Mouse (Mus musculus) heart, embryonic 16.5 days (tissue): ENCODE measurements at regions not wholly inside any gene's neighbourhood (a gene's known extent, or its start where the extent isn't known, plus 50 kb on each side); places are given as distances from the start of the nearest gene placed in this dataset.

Experiments
- ATAC-seq: fragments of 200-750 bp; cut with Nextera tagmentation; replicated peaks from 2 replicates; pipeline ENCODE4 v1.8.0; 2017; ENCODE audit warnings: moderate number of reproducible peaks; ENCODE audit not compliant: insufficient read depth, low FRiP score; ENCODE audit errors: extremely low read depth
- H3K27ac ChIP-seq: fragments of 300-500 bp; sonication (generic); 2 replicates; pipeline ENCODE4 v1.5.1; 2014; ENCODE audit warnings: mild to moderate bottlenecking, low read length, control low read depth, moderate library complexity
- H3K27me3 ChIP-seq: fragments of 300-500 bp; sonication (generic); 2 replicates; pipeline ENCODE4 v1.6.1; 2014; ENCODE audit warnings: low read length, mixed read lengths; ENCODE audit not compliant: control insufficient read depth, insufficient read depth
- H3K36me3 ChIP-seq: fragments of 300-500 bp; sonication (generic); 2 replicates; pipeline ENCODE4 v1.6.1; 2014; ENCODE audit not compliant: control insufficient read depth, insufficient read depth
- H3K4me1 ChIP-seq: fragments of 300-500 bp; sonication (generic); 2 replicates; pipeline ENCODE4 v1.6.1; 2014; ENCODE audit warnings: low read length, mixed read lengths; ENCODE audit not compliant: control insufficient read depth, insufficient read depth
- H3K4me2 ChIP-seq: fragments of 300-500 bp; sonication (generic); 2 replicates; pipeline ENCODE4 v1.6.1; 2014; ENCODE audit warnings: low read depth, mild to moderate bottlenecking, control low read depth, low read length
- H3K4me3 ChIP-seq: fragments of 300-500 bp; sonication (generic); 2 replicates; pipeline ENCODE4 v1.5.1; 2014; ENCODE audit warnings: mild to moderate bottlenecking, control low read depth, low read length
- H3K9ac ChIP-seq: fragments of 300-500 bp; sonication (generic); 2 replicates; pipeline ENCODE4 v1.6.1; 2014; ENCODE audit warnings: low read length, control low read depth
- H3K9me3 ChIP-seq: fragments of 300-500 bp; sonication (generic); replicated peaks from 2 replicates; pipeline ENCODE4 v1.6.1; 2016; ENCODE audit warnings: low read length; ENCODE audit not compliant: control insufficient read depth
- WGBS: fragments of 180-500 bp; shearing (Covaris S2); extraction: QIAGEN DNeasy Blood & Tissue Kit; methylation state at CpG from one replicate; pipeline ENCODE4 v1.1.7; 2014; 5-methylcytosine and 5-hydroxymethylcytosine counted together

GRCm38 (mm10) chr12:12178391-12178790, 83.5 kb upstream of the Fam49a start:
- Histone ChIP-seq H3K27me3 (no peaks in the 10 kb centered on the region), H3K4me3 (no peak overlapping the region), H3K36me3 (no peaks in the 10 kb centered on the region), H3K9ac (no peak overlapping the region), H3K4me1 (peaks cover 24% of the 10 kb centered on the region), H3K27ac (no peak overlapping the region), H3K4me2 (no peak overlapping the region), H3K9me3 (no peaks in the 10 kb centered on the region)
- ATAC-seq: no peak
- WGBS: 58% methylated on average over 2 of the region's 2 CpGs

- no peaks in the 10 kb centered on the region for H3K27me3 ChIP-seq
- no peak overlapping the region for H3K4me3 ChIP-seq
- no peaks in the 10 kb centered on the region for H3K36me3 ChIP-seq
- H3K4me2 ChIP-seq: peak overlapping the region; percentile 33; the same call in 1 of the 2 replicates
- 29% methylated on average over 10 of the region's 10 CpGs for WGBS
- H3K27ac ChIP-seq: peak overlapping the region; percentile 63
- H3K9ac ChIP-seq: no peak overlapping the region; the same call in 1 of the 2 replicates
- no peaks in the 10 kb centered on the region for H3K9me3 ChIP-seq
- H3K4me1 ChIP-seq: peaks cover 24% of the 10 kb centered on the region
- peak; percentile 89 for ATAC-seq
Observed at GRCm38 (mm10) chr12:12179292-12179865, 82.6 kb upstream of the Fam49a start.

- Histone ChIP-seq H3K27ac (no peak overlapping the region), H3K27me3 (no peaks in the 10 kb centered on the region), H3K9me3 (no peaks in the 10 kb centered on the region), H3K9ac (no peak overlapping the region), H3K4me3 (no peak overlapping the region), H3K36me3 (no peaks in the 10 kb centered on the region), H3K4me1 (peaks cover 24% of the 10 kb centered on the region), H3K4me2 (no peak overlapping the region)
- no peak for ATAC-seq
- 40% methylated on average over 1 of the region's 1 CpGs for WGBS
Observed at GRCm38 (mm10) chr12:12180986-12181385, 81.0 kb upstream of the Fam49a start.

GRCm38 (mm10) chr12:12181686-12182085, 80.3 kb upstream of the Fam49a start:
- no peak for ATAC-seq
- Histone ChIP-seq H3K4me1 (peaks cover 21% of the 10 kb centered on the region), H3K9ac (no peak overlapping the region), H3K9me3 (no peaks in the 10 kb centered on the region), H3K27me3 (no peaks in the 10 kb centered on the region), H3K4me2 (no peak overlapping the region), H3K36me3 (no peaks in the 10 kb centered on the region), H3K4me3 (no peak overlapping the region), H3K27ac (no peak overlapping the region)
- WGBS: 65% methylated on average over 4 of the region's 4 CpGs

- H3K27ac ChIP-seq: no peak overlapping the region
- no peaks in the 10 kb centered on the region for H3K36me3 ChIP-seq
- no peaks in the 10 kb centered on the region for H3K4me1 ChIP-seq
- no peak for ATAC-seq
- no peak overlapping the region for H3K9ac ChIP-seq
- no peak overlapping the region for H3K4me2 ChIP-seq
- 48% methylated on average over 2 of the region's 2 CpGs for WGBS
- no peaks in the 10 kb centered on the region for H3K9me3 ChIP-seq
- no peak overlapping the region for H3K4me3 ChIP-seq
- H3K27me3 ChIP-seq: no peaks in the 10 kb centered on the region
Observed at GRCm38 (mm10) chr12:12186353-12186752, 75.6 kb upstream of the Fam49a start.

GRCm38 (mm10) chr12:12195066-12195465, 66.9 kb upstream of the Fam49a start:
- H3K27me3 ChIP-seq: no peaks in the 10 kb centered on the region
- ATAC-seq: no peak
- H3K4me2 ChIP-seq: no peak overlapping the region
- no peak overlapping the region for H3K27ac ChIP-seq
- no peaks in the 10 kb centered on the region for H3K4me1 ChIP-seq
- 72% methylated on average over 1 of the region's 1 CpGs for WGBS
- H3K9ac ChIP-seq: no peak overlapping the region
- H3K9me3 ChIP-seq: no peaks in the 10 kb centered on the region
- H3K36me3 ChIP-seq: no peaks in the 10 kb centered on the region
- no peak overlapping the region for H3K4me3 ChIP-seq

GRCm38 (mm10) chr12:12196627-12197026, 65.3 kb upstream of the Fam49a start:
- no peak overlapping the region for H3K9ac ChIP-seq
- ATAC-seq: no peak

GRCm38 (mm10) chr12:12208216-12208615, 53.7 kb upstream of the Fam49a start:
- H3K36me3 ChIP-seq: no peaks in the 10 kb centered on the region
- WGBS: 44% methylated on average over 1 of the region's 1 CpGs
- H3K9me3 ChIP-seq: no peaks in the 10 kb centered on the region
- ATAC-seq: no peak
- H3K27me3 ChIP-seq: no peaks in the 10 kb centered on the region
- H3K4me2 ChIP-seq: no peak overlapping the region
- no peaks in the 10 kb centered on the region for H3K4me1 ChIP-seq
- no peak overlapping the region for H3K27ac ChIP-seq
- H3K4me3 ChIP-seq: no peak overlapping the region
- no peak overlapping the region for H3K9ac ChIP-seq

More at GRCm38 (mm10) chr12:12196627-12197026, 65.3 kb upstream of the Fam49a start:
- Histone ChIP-seq H3K4me1 (no peaks in the 10 kb centered on the region), H3K27ac (no peak overlapping the region), H3K27me3 (no peaks in the 10 kb centered on the region), H3K9me3 (no peaks in the 10 kb centered on the region), H3K36me3 (no peaks in the 10 kb centered on the region), H3K4me3 (no peak overlapping the region), H3K4me2 (no peak overlapping the region)
- WGBS: 73% methylated on average over 3 of the region's 3 CpGs
